In genomic region chr9:98939290-98939689, GRCm38 (mm10) we compare ENCODE assay signal across 14 mouse cellular contexts. TPM values are rescaled to one million over a fixed set of nuclear protein-coding genes. Genes with fewer than 3 reads are reported as not detected.
DNase-seq lines count a peak whose midpoint lies in the region; ATAC-seq and TF ChIP-seq lines count a peak whose summit lies in the region.
"Had no signal": no experiment of that assay in that cellular context is flagged by ENCODE, and none has a peak within 500 bp of the region (broad histone marks: within the 10 kb centered on the region; RNA-seq: fewer than 3 reads in every experiment).

No protein-coding gene starts in this region.

- H3K4me2 ChIP-seq in liver, embryonic 14.5 days (ENCODE audit: low read depth), result no peak overlapping the region
- no peak overlapping the region for H3K4me2 ChIP-seq in liver, embryonic 11.5 days
- H3K4me2 ChIP-seq: heart, embryonic 12.5 days had no signal

- H3K27ac ChIP-seq in gastrocnemius, adult 2 months, result no peak overlapping the region
- H3K27ac ChIP-seq in liver, embryonic 14.5 days, result no peak overlapping the region
- H3K27ac ChIP-seq in liver, embryonic 11.5 days (ENCODE audit: low read depth, low read length), result no peak overlapping the region

- WGBS in liver, embryonic 14.5 days (ENCODE audit: insufficient replicate concordance), result 18% methylated on average over 2 of the region's 2 CpGs
- 20% methylated on average over 2 of the region's 2 CpGs for WGBS in liver, embryonic 11.5 days

- no peak for TF ChIP-seq EP300 in liver, embryonic 14.5 days (IDR thresholded peaks at IDR 0.05; ENCODE audit: low read depth)

- ATAC-seq in liver, embryonic 14.5 days (ENCODE audit: insufficient read depth), result no peak
- no peak for ATAC-seq in liver, embryonic 11.5 days (replicated peaks; ENCODE audit: low FRiP score)

- H3K9me3 ChIP-seq in liver, embryonic 14.5 days (ENCODE audit: control insufficient read depth, low read length), result no peaks in the 10 kb centered on the region
- no peaks in the 10 kb centered on the region for H3K9me3 ChIP-seq in liver, embryonic 11.5 days (ENCODE audit: control insufficient read depth, low read length)
- no peaks in the 10 kb centered on the region for H3K9me3 ChIP-seq in E14TG2a.4 (ENCODE audit: low read length)
- H3K9me3 ChIP-seq: heart, embryonic 12.5 days had no signal

- no peaks in the 10 kb centered on the region for H3K36me3 ChIP-seq in liver, embryonic 14.5 days (replicated peaks; ENCODE audit: control insufficient read depth, insufficient read depth, low read depth)
- H3K36me3 ChIP-seq in liver, embryonic 11.5 days (ENCODE audit: control insufficient read depth, insufficient read depth, low read length), result no peaks in the 10 kb centered on the region
- H3K36me3 ChIP-seq in E14TG2a.4 (ENCODE audit: insufficient read depth, low read length), result no peaks in the 10 kb centered on the region
- H3K36me3 ChIP-seq: heart, embryonic 12.5 days had no signal

- peak; percentile 30 for DNase-seq in gastrocnemius, adult 2 months
- no peak for DNase-seq in gastrocnemius, adult 18-20 months (ENCODE audit: low spot score)
- no peak for DNase-seq in liver, embryonic 14.5 days (ENCODE audit: low read depth in 3 of 3, low spot score in 3 of 3)
- DNase-seq in liver, embryonic 11.5 days (ENCODE audit: low spot score), result no peak
- DNase-seq in brain, embryonic 14.5 days (ENCODE audit: low read depth), result no peak
- DNase-seq in right cerebral cortex, postnatal 4 days, result no peak
- no peak for DNase-seq in right cerebral cortex, adult 2 months (ENCODE audit: low spot score in 2 of 2)
- DNase-seq: lung, postnatal 14 days; right cerebral cortex, postnatal 14 days; thymus, adult 2 months had no signal

- intact Hi-C loops in gastrocnemius, adult 2 months (cut with DNase I), result no loop called here

- no peak overlapping the region for H3K4me3 ChIP-seq in gastrocnemius, adult 2 months
- no peak overlapping the region for H3K4me3 ChIP-seq in liver, embryonic 14.5 days (ENCODE audit: insufficient read depth in 1 of 2, low read depth in 2 of 2, low read length in 2 of 2)
- no peak overlapping the region for H3K4me3 ChIP-seq in liver, embryonic 11.5 days (ENCODE audit: low read depth, low read length)
- no peak overlapping the region for H3K4me3 ChIP-seq in E14TG2a.4 (replicated peaks; ENCODE audit: low read length)
- H3K4me3 ChIP-seq: heart, embryonic 12.5 days had no signal

- TF ChIP-seq POLR2A in brain, embryonic 14.5 days (IDR thresholded peaks at IDR 0.05; ENCODE audit: borderline replicate concordance, extremely low read depth, insufficient read depth, insufficient read length, poor library complexity, severe bottlenecking), result no peak

- H3K27me3 ChIP-seq in liver, embryonic 14.5 days (ENCODE audit: control insufficient read depth, insufficient read depth, low read length), result no peaks in the 10 kb centered on the region
- H3K27me3 ChIP-seq in liver, embryonic 11.5 days (replicated peaks; ENCODE audit: control insufficient read depth, insufficient read depth, low read length), result peaks cover 3% of the 10 kb centered on the region
- peaks cover 16% of the 10 kb centered on the region for H3K27me3 ChIP-seq in E14TG2a.4 (ENCODE audit: insufficient read depth, low read length)

- H3K9ac ChIP-seq in liver, embryonic 14.5 days (replicated peaks), result no peak overlapping the region
- no peak overlapping the region for H3K9ac ChIP-seq in liver, embryonic 11.5 days (ENCODE audit: low read depth, low read length)
- H3K9ac ChIP-seq: heart, embryonic 12.5 days had no signal

- peak; percentile 55 for TF ChIP-seq CTCF in gastrocnemius, adult 2 months (IDR thresholded peaks at IDR 0.05)
- peak; percentile 32; the same call in 1 of the 2 replicates for TF ChIP-seq CTCF in liver, embryonic 14.5 days (IDR thresholded peaks at IDR 0.05; ENCODE audit: low read depth)
- peak; percentile 38 for TF ChIP-seq CTCF in E14TG2a.4 (conservative IDR thresholded peaks at IDR 0.05; ENCODE audit: low read length)
- TF ChIP-seq CTCF in brain, embryonic 14.5 days (IDR thresholded peaks at IDR 0.05; ENCODE audit: borderline replicate concordance, extremely low read depth, insufficient read depth, insufficient read length), result peak; percentile 47; the same call in 1 of the 2 replicates

- no peaks in the 10 kb centered on the region for H3K4me1 ChIP-seq in liver, embryonic 14.5 days (replicated peaks; ENCODE audit: control insufficient read depth in 2 of 2, insufficient read depth in 2 of 2, low read length in 1 of 2)
- H3K4me1 ChIP-seq in liver, embryonic 11.5 days (replicated peaks; ENCODE audit: control insufficient read depth, insufficient read depth, low read length), result no peaks in the 10 kb centered on the region
- 0 out of 2 replicates have a peak, but pooled peaks cover 7% of the 10 kb centered on the region for H3K4me1 ChIP-seq in E14TG2a.4 (replicated peaks; ENCODE audit: low read depth, low read length)
- H3K4me1 ChIP-seq: heart, embryonic 12.5 days had no signal

RNA-seq across cellular contexts. Expression of gene Foxl2, which starts 15.8 kb away (rescaled TPM):
- not detected for total RNA-seq in gastrocnemius, adult 2 months (2021)
- total RNA-seq in gastrocnemius, adult 18-20 months (2021), result under 1 TPM in 1 of 2 experiments, not detected in 1; 0.09 TPM
- not detected in 2 replicates for polyA plus RNA-seq in liver, embryonic 14.5 days (2012; rRNA removed)
- not detected in 2 replicates for polyA plus RNA-seq in liver, embryonic 14.5 days (2014; fragmentation: Nextera tagmentation; extraction: Ambion mirVana)
- not detected in 2 replicates for polyA plus RNA-seq in liver, embryonic 11.5 days (2014; fragmentation: Nextera tagmentation; extraction: Ambion mirVana)
- 0.24 and 0.74 TPM in 2 replicates for polyA plus RNA-seq in brain, embryonic 14.5 days (2012; rRNA removed)
- polyA plus RNA-seq: heart, embryonic 12.5 days; intestine, embryonic 14.5 days had no signal

RNA-seq across cellular contexts. Expression of gene 7420426K07Rik, which starts 36.4 kb away (rescaled TPM):
- not detected for total RNA-seq in gastrocnemius, adult 2 months (2021)
- not detected for total RNA-seq in gastrocnemius, adult 18-20 months (2021)
- polyA plus RNA-seq in liver, embryonic 14.5 days (2012; rRNA removed), result not detected in 2 replicates
- not detected in 2 replicates for polyA plus RNA-seq in liver, embryonic 14.5 days (2014; fragmentation: Nextera tagmentation; extraction: Ambion mirVana)
- not detected in 2 replicates for polyA plus RNA-seq in liver, embryonic 11.5 days (2014; fragmentation: Nextera tagmentation; extraction: Ambion mirVana)
- not detected in 2 replicates for polyA plus RNA-seq in brain, embryonic 14.5 days (2012; rRNA removed)
- total RNA-seq: left cerebral cortex, adult 18-20 months had no signal
- polyA plus RNA-seq: heart, embryonic 12.5 days; intestine, embryonic 14.5 days; thymus, adult 2 months had no signal

RNA-seq across cellular contexts. Expression of gene Faim, which starts 46.9 kb away (rescaled TPM):
- total RNA-seq in gastrocnemius, adult 2 months (2021), result 1 to 10 TPM; 1.8 to 2.3 TPM
- 1 to 10 TPM; 1.3 to 2.0 TPM for total RNA-seq in gastrocnemius, adult 18-20 months (2021)
- polyA plus RNA-seq in liver, embryonic 14.5 days (2012; rRNA removed), result 1.7 and 4.0 TPM in 2 replicates
- 14.0 and 14.4 TPM in 2 replicates for polyA plus RNA-seq in liver, embryonic 14.5 days (2014; fragmentation: Nextera tagmentation; extraction: Ambion mirVana)
- polyA plus RNA-seq in liver, embryonic 11.5 days (2014; fragmentation: Nextera tagmentation; extraction: Ambion mirVana), result 44.9 and 47.4 TPM in 2 replicates
- 21.9 and 35.6 TPM in 2 replicates for polyA plus RNA-seq in brain, embryonic 14.5 days (2012; rRNA removed)
